Mouse (Mus musculus) testis, adult 2 months (tissue): ENCODE data around the gene Cd320.
"Not testable (repeated sequence)": the region's sequence is repeated elsewhere in the genome, so short reads cannot be mapped to it uniquely, and the experiment has no call there.

Source experiments
- CTCF ChIP-seq: fragments of 200-500 bp; IDR thresholded peaks from 2 replicates; pipeline ENCODE4 v1.5.1; 2012; ENCODE audit warnings: low read depth, mild to moderate bottlenecking, inconsistent platforms, low read length, moderate library complexity; ENCODE audit not compliant: control insufficient read depth, insufficient read depth, insufficient replicate concordance
- POLR2A ChIP-seq: fragments of 200-500 bp; IDR thresholded peaks from 2 replicates; pipeline ENCODE4 v1.6.1; 2012; ENCODE audit warnings: low read depth, mild to moderate bottlenecking, inconsistent platforms, low read length, moderate library complexity; ENCODE audit not compliant: control insufficient read depth

DNA sequence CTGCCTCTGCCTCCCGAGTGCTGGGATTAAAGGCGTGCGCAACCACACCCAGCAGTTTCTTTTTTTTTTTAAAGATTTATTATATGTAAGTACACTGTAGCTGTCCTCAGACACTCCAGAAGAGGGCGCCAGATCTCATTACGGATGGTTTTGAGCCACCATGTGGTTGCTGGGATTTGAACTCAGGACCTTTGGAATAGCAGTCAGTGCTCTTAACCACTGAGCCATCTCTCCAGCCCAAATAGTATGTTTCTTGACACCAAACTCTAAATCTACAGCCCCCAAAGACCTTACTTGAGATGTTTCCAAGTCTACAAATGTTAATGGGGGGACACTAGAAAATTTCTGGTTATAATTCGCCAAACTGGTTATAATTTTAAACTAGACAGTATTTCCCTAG lies 49.0 kb downstream of the Cd320 start:
- not testable (repeated sequence) for TF ChIP-seq POLR2A, CTCF
